Mouse (Mus musculus): ENCODE data around the gene S100a13. TPM values are rescaled to one million over a fixed set of nuclear protein-coding genes. Genes with fewer than 3 reads are reported as not detected.
A peak's percentile ranks its signal among the peaks of the same experiment; 100 is the strongest.

Gene S100a13
- total RNA-seq, 2 experiments from 2014 or later, result 33.4 to 38.2 TPM

- DNase-seq, result peak; percentile 45 to 58
Observed at GRCm38 (mm10) chr3:90552231-90552630, 38.0 kb downstream of the S100a13 start.

DNA sequence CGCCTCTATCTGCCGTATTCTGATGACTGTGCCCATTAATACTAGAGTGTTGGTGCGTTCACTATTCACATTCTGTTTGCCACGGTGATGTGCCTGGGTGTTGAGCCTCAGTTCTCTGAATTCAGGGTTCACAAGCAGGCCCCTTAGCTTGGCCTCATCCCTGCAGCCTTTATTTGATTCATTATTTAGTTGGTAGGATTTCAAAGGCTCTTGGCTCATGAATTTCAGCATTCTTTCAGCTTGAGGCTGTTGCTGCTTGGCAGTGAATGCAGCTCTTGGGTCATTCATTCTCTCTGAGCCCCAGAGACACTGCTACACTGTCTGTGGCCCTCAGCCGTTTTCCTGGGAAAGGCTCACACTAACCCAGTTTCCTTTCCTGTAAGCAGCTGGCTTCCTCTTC lies 41.7 kb downstream of the S100a13 start:
- DNase-seq, result no peak

DNA sequence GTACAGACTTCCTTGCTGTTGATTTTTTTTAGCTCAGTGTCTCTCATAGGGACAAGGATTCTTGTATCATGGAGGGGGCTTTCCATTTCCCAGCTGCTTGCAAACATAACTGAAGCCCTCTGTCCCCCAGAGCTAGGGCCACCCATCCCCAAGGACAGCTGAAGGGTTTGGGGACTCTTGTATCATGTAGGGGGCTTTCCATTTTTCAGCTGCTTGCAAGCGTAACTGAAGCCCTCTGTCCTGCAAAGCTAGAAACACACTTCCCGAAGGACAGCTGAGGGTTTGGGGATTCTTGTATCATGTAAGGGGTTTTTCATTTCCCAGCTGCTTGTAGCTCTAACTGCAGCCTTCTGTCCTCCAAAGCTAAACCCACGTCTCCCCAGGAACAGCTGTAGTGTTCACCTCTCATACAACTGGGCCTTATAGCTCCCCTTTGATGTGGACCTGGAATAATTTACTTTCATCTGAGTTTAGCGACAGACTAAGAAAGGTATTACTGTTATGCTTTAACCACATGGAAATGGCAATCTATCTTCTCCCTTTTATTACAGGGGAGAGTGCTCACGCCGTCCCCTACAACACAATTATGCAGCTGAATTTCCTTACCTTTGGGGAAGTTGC lies 45.9 kb downstream of the S100a13 start, which contains the start of gene S100a3:
Gene S100a3, plus strand, starts transcription at position 571 of the 621 bp plus-strand sequence.
- DNase-seq, result no peak

Other genes starting within 250 kb of the S100a13 start
- 1 to 10 TPM; 6.2 to 7.3 TPM for gene Dennd4b, start 249.2 kb upstream of the S100a13 start, total RNA-seq (2021)
- 10 to 100 TPM; 62.2 to 66.2 TPM for gene Gatad2b, start 221.3 kb upstream of the S100a13 start, total RNA-seq (2021)
- 100 to 1,000 TPM; 132 to 156 TPM for gene Slc27a3, start 124.5 kb upstream of the S100a13 start, total RNA-seq (2021)
- gene Ints3, start 80.8 kb upstream of the S100a13 start, total RNA-seq (2021), result 10 to 100 TPM; 79.4 to 89.6 TPM
- gene Npr1, start 48.6 kb upstream of the S100a13 start, total RNA-seq (2021), result 100 to 1,000 TPM; 203 to 287 TPM
- gene Ilf2, start 38.3 kb upstream of the S100a13 start, total RNA-seq (2021), result 10 to 100 TPM; 56.9 to 63.7 TPM
- 10 to 100 TPM; 53.3 to 79.3 TPM for gene Snapin, start 23.4 kb upstream of the S100a13 start, total RNA-seq (2021)
- gene Chtop, start 4.9 kb upstream of the S100a13 start, total RNA-seq (2021), result 100 to 1,000 TPM; 115 to 125 TPM
- gene S100a1, start within 50 bp of the S100a13 start, total RNA-seq (2021), result 100 to 1,000 TPM; 142 to 154 TPM
- under 1 TPM in 1 of 2 experiments, not detected in 1; 0.53 TPM for gene S100a14, start 12.4 kb downstream of the S100a13 start, total RNA-seq (2021)
- 10 to 100 TPM; 53.5 to 61.2 TPM for gene S100a16, start 22.8 kb downstream of the S100a13 start, total RNA-seq (2021)
- under 1 TPM in 1 of 2 experiments, not detected in 1; 0.46 TPM for gene S100a3, start 46.1 kb downstream of the S100a13 start, total RNA-seq (2021)
- not detected for gene S100a2, start 75.8 kb downstream of the S100a13 start, total RNA-seq (2021)
- gene Gm42674, start 87.5 kb downstream of the S100a13 start, total RNA-seq (2021), result not detected
- gene S100a4, start 89.3 kb downstream of the S100a13 start, total RNA-seq (2021), result 10 to 100 TPM in 1 of 2 experiments, 1 to 10 TPM in 1; 9.0 to 11.5 TPM
- gene S100a5, start 94.1 kb downstream of the S100a13 start, total RNA-seq (2021), result not detected
- gene S100a6, start 98.4 kb downstream of the S100a13 start, total RNA-seq (2021), result 10 to 100 TPM; 42.5 to 68.0 TPM
- gene S100a7a, start 139.6 kb downstream of the S100a13 start, total RNA-seq (2021), result under 1 TPM in 1 of 2 experiments, not detected in 1; 0.33 TPM
- 1 to 10 TPM in 1 of 2 experiments, not detected in 1; 2.2 TPM for gene S100a8, start 154.5 kb downstream of the S100a13 start, total RNA-seq (2021)
- 1 to 10 TPM in 1 of 2 experiments, not detected in 1; 1.8 TPM for gene S100a9, start 181.3 kb downstream of the S100a13 start, total RNA-seq (2021)
- gene Pglyrp4, start 212.5 kb downstream of the S100a13 start, total RNA-seq (2021), result not detected